Mouse (Mus musculus): ENCODE measurements around the gene Adamts15. TPM values are rescaled to one million over a fixed set of nuclear protein-coding genes. Genes with fewer than 3 reads are reported as not detected.

Adamts15 gene
- total RNA-seq, 1 experiment: 2.0 TPM

DNA sequence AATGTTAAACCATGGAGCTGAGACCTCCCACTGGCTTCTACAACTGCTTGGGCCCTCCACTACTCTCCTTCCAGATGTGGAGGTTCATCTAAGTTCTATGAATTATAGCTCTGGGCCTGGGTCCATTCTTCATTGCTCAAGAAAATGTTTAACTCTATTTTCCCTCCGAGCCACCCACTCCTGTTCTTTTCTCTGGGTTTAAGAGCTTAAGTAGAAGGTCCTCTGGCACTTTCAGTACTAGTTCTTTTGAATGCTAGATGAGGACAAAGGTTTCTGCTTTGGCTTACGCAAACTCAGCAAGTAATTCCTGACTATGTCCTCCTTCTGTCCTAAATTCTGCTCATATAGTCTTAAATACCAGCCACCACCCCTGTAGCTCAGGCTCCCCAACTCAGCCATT is 6.5 kb upstream of the Adamts15 start:
- Histone ChIP-seq H3K4me3 (ENCODE audit: insufficient read depth in 1 of 2, low read depth in 1 of 2, low read length in 2 of 2, poor library complexity in 1 of 2, severe bottlenecking in 1 of 2) (no peak overlapping the region), H3K9ac (ENCODE audit: insufficient read depth, low read depth, low read length, poor library complexity, severe bottlenecking) (no peak overlapping the region), H3K4me1 (ENCODE audit: control insufficient read depth in 2 of 2, insufficient read depth in 2 of 2, low read length in 2 of 2, poor library complexity in 1 of 2) (no peaks in the 10 kb centered on the region), H3K9me3 (ENCODE audit: control insufficient read depth, insufficient read depth, low read depth, low read length) (no peaks in the 10 kb centered on the region), H3K36me3 (ENCODE audit: control insufficient read depth, insufficient read depth, low read length, poor library complexity, severe bottlenecking) (no peaks in the 10 kb centered on the region), H3K27ac (ENCODE audit: insufficient read depth, low read depth, low read length, poor library complexity, severe bottlenecking) (no peak overlapping the region)
- TF ChIP-seq CHD2 (IDR thresholded peaks at IDR 0.05; ENCODE audit: low read depth, low read length) (no peak), ZC3H11A (IDR thresholded peaks at IDR 0.05; ENCODE audit: borderline replicate concordance, low read depth, low read length) (no peak), ZNF384 (IDR thresholded peaks at IDR 0.05; ENCODE audit: low read depth, low read length) (no peak), MAFK (IDR thresholded peaks at IDR 0.05; ENCODE audit: insufficient read depth, low read depth, low read length) (no peak), HCFC1 (IDR thresholded peaks at IDR 0.05; ENCODE audit: borderline replicate concordance, insufficient read depth, low read length) (no peak)
- in situ Hi-C loops (cut with MboI; ENCODE audit: low sequenced_read_pairs in 2 of 2, unreplicated experiment in 2 of 2): no loop called here
- DNase-seq (ENCODE audit: low read depth, low spot score): no peak

DNA sequence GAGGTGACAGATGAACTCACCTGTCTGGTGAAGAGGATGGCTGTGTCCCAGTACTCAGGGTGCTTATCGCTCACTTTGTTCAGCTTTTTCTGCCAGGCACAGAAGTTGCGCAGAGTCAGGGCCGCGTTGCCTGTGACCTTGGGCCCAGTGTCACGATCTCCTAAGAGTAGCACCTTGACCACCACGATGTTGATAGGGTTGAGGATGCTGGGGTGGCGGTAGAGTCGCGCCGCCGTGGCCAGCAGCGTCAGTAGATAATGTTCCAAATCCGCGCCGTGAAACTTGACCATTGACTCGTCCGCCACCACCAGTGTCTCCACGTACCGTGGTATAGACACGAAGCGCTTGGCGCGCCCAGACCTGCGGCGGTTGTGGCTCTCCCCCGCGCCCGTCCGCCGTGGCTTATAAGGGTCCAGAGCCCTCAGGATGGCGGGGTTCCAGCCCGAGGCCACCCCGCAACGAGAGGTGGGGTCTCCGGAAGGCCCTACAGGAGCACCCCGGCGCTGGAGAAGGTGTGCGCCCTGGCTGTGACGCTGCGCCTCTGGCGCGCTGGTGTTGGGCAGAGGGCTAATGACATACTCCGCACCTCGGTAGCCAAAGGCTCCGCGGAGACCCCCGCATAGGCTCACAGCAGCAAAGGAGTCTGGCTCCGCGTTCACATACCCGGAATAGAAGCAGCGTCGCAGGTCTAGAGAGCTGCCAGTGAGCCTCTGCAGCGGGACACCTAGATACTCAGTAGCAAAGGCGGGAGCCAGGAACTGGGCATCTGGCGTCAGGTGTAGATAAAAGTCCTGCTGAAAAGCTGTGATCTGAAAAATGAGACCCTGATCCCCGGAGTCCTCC is 770 bp downstream of the Adamts15 start:
- in situ Hi-C loops (cut with MboI; ENCODE audit: low sequenced_read_pairs in 2 of 2, unreplicated experiment in 2 of 2): no loop called here
- H3K4me1 ChIP-seq (ENCODE audit: control insufficient read depth in 2 of 2, insufficient read depth in 2 of 2, low read length in 2 of 2, poor library complexity in 1 of 2): peaks cover 0 to 3% of the 10 kb centered on the region in 2 experiments; a peak in 1 of 4 replicates
- TF ChIP-seq MAFK (IDR thresholded peaks at IDR 0.05; ENCODE audit: insufficient read depth, low read depth, low read length): no peak
- no peak for TF ChIP-seq HCFC1 (IDR thresholded peaks at IDR 0.05; ENCODE audit: borderline replicate concordance, insufficient read depth, low read length)
- TF ChIP-seq CHD2 (IDR thresholded peaks at IDR 0.05; ENCODE audit: low read depth, low read length): no peak
- no peak for TF ChIP-seq ZC3H11A (IDR thresholded peaks at IDR 0.05; ENCODE audit: borderline replicate concordance, low read depth, low read length)
- no peak for TF ChIP-seq ZNF384 (IDR thresholded peaks at IDR 0.05; ENCODE audit: low read depth, low read length)
- peak overlapping the region; percentile 61 to 71 for H3K4me3 ChIP-seq (ENCODE audit: insufficient read depth in 1 of 2, low read depth in 1 of 2, low read length in 2 of 2, poor library complexity in 1 of 2, severe bottlenecking in 1 of 2)
- H3K27ac ChIP-seq (ENCODE audit: insufficient read depth, low read depth, low read length, poor library complexity, severe bottlenecking): no peak overlapping the region
- DNase-seq (ENCODE audit: low read depth, low spot score): peak; percentile 11
- H3K36me3 ChIP-seq (ENCODE audit: control insufficient read depth, insufficient read depth, low read length, poor library complexity, severe bottlenecking): no peaks in the 10 kb centered on the region
- peak overlapping the region; percentile 58 for H3K9ac ChIP-seq (ENCODE audit: insufficient read depth, low read depth, low read length, poor library complexity, severe bottlenecking)
- H3K9me3 ChIP-seq (ENCODE audit: control insufficient read depth, insufficient read depth, low read depth, low read length): no peaks in the 10 kb centered on the region

DNA sequence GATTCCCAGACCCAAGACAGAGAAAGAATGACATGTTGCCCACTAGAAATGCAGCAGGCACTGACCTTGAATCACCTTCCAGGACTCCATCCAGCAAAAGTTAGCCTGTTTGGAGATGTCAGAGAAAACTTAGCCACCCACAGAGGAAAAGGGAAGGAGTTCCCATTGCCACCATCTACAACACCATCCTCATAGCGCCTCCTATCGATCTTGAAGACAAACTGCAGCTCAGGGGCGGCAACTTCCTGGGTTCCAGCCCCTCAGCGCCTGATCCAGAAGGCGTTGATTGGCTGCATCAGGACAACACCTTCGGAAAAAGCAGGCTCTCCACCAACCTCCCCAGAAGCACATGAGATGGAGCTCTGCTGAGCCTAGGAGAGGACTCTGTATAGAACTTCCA is 1.5 kb downstream of the Adamts15 start:
- Histone ChIP-seq H3K4me3 (ENCODE audit: insufficient read depth in 1 of 2, low read depth in 1 of 2, low read length in 2 of 2, poor library complexity in 1 of 2, severe bottlenecking in 1 of 2) (no peak overlapping the region), H3K9ac (ENCODE audit: insufficient read depth, low read depth, low read length, poor library complexity, severe bottlenecking) (no peak overlapping the region), H3K27ac (ENCODE audit: insufficient read depth, low read depth, low read length, poor library complexity, severe bottlenecking) (no peak overlapping the region), H3K36me3 (ENCODE audit: control insufficient read depth, insufficient read depth, low read length, poor library complexity, severe bottlenecking) (no peaks in the 10 kb centered on the region), H3K4me1 (ENCODE audit: control insufficient read depth in 2 of 2, insufficient read depth in 2 of 2, low read length in 2 of 2, poor library complexity in 1 of 2) (peaks cover 0 to 3% of the 10 kb centered on the region in 2 experiments; a peak in 1 of 4 replicates), H3K9me3 (ENCODE audit: control insufficient read depth, insufficient read depth, low read depth, low read length) (no peaks in the 10 kb centered on the region)
- peak; percentile 85 for DNase-seq (ENCODE audit: low read depth, low spot score)
- TF ChIP-seq HCFC1 (IDR thresholded peaks at IDR 0.05; ENCODE audit: borderline replicate concordance, insufficient read depth, low read length) (no peak), ZC3H11A (IDR thresholded peaks at IDR 0.05; ENCODE audit: borderline replicate concordance, low read depth, low read length) (peak; percentile 33; the same call in 1 of the 2 replicates)
- in situ Hi-C loops (cut with MboI; ENCODE audit: low sequenced_read_pairs in 2 of 2, unreplicated experiment in 2 of 2): no loop called here

DNA sequence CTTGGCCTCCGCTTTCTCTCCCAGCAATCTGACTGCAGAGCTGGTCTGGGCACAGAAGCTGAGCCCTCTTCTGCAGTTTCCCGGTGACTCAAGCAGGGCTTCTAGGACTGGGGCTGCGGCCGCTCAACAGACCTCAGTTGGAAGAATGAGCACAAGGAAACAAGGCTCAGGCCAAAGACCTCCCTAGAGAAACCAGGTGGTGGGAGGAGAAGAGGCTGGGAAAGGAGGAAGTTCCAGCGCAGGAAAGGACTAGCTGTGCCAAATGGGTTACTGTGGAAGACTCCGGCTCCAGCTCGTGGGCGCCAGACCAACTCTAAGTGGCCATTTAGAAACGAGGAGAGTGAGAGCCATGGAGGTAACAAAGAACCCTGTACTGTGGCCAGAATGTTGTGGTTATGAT is 2.6 kb downstream of the Adamts15 start:
- H3K4me3 ChIP-seq (ENCODE audit: insufficient read depth in 1 of 2, low read depth in 1 of 2, low read length in 2 of 2, poor library complexity in 1 of 2, severe bottlenecking in 1 of 2): no peak overlapping the region
- H3K36me3 ChIP-seq (ENCODE audit: control insufficient read depth, insufficient read depth, low read length, poor library complexity, severe bottlenecking): no peaks in the 10 kb centered on the region
- H3K9me3 ChIP-seq (ENCODE audit: control insufficient read depth, insufficient read depth, low read depth, low read length): no peaks in the 10 kb centered on the region
- peaks cover 0 to 3% of the 10 kb centered on the region in 2 experiments; a peak in 1 of 4 replicates for H3K4me1 ChIP-seq (ENCODE audit: control insufficient read depth in 2 of 2, insufficient read depth in 2 of 2, low read length in 2 of 2, poor library complexity in 1 of 2)
- H3K27ac ChIP-seq (ENCODE audit: insufficient read depth, low read depth, low read length, poor library complexity, severe bottlenecking): no peak overlapping the region
- H3K9ac ChIP-seq (ENCODE audit: insufficient read depth, low read depth, low read length, poor library complexity, severe bottlenecking): no peak overlapping the region
- in situ Hi-C loops (cut with MboI; ENCODE audit: low sequenced_read_pairs in 2 of 2, unreplicated experiment in 2 of 2): loop anchor here in 1 of 2 experiments (10.0 kb wide), 1 partner anchor 365 kb away; no protein-coding TSS in a partner anchor
- TF ChIP-seq ZNF384 (IDR thresholded peaks at IDR 0.05; ENCODE audit: low read depth, low read length) (no peak), CHD2 (IDR thresholded peaks at IDR 0.05; ENCODE audit: low read depth, low read length) (no peak), ZC3H11A (IDR thresholded peaks at IDR 0.05; ENCODE audit: borderline replicate concordance, low read depth, low read length) (no peak), HCFC1 (IDR thresholded peaks at IDR 0.05; ENCODE audit: borderline replicate concordance, insufficient read depth, low read length) (no peak), MAFK (IDR thresholded peaks at IDR 0.05; ENCODE audit: insufficient read depth, low read depth, low read length) (no peak)
- DNase-seq (ENCODE audit: low read depth, low spot score): no peak

Data from ES-E14 (cell line).